Mouse (Mus musculus) urinary bladder, postnatal 14 days (tissue): Measurements from ENCODE around the gene Aldh3b2.
A peak's percentile ranks its signal among the peaks of the same experiment; 100 is the strongest.
"Not testable (repeated sequence)": the region's sequence is repeated elsewhere in the genome, so short reads cannot be mapped to it uniquely, and the experiment has no call there.

Experiments used
- DNase-seq: peaks from one replicate; pipeline ENCODE4 v3.0.0; 2021; ENCODE audit warnings: low spot score

Gene Aldh3b2

DNA sequence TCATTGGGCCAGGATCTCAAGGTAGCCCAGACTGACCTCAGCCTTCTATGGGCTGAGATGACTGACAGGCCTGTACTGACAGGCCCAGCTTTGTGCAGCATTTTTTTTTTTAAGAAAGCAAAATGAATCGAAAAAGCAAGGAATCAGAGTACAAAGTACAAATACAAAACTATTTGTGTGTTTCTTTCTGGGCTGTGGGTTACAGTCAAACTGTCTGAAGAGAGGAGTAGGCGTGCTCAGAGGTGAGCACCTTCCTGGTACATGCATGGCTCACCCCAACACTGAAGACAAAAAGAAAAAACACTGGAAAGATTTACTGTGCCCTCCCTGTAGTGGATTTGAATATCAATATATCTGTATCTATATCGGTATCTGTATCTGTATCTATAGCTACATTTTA is 24.3 kb upstream of the Aldh3b2 start:
- no peak for DNase-seq

DNA sequence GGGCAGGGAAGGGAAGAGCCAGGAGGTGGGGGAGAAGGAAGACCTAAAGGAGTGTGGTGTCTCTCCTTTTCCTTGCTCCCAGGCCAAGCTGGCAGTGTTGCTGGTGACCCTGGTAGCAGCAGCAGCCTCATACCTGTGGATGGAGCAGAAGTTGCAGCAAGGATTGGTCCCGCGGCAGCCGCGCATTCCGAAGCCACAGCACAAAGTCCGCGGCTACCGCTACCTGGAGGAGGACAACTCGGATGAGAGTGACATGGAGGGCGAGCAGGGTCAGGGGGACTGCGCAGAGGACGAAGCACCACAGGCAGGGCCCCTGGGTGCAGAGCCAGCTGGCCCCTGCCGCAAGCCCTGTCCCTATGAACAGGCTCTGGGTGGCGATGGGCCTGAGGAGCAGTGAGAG is 23.6 kb upstream of the Aldh3b2 start:
- no peak for DNase-seq

DNA sequence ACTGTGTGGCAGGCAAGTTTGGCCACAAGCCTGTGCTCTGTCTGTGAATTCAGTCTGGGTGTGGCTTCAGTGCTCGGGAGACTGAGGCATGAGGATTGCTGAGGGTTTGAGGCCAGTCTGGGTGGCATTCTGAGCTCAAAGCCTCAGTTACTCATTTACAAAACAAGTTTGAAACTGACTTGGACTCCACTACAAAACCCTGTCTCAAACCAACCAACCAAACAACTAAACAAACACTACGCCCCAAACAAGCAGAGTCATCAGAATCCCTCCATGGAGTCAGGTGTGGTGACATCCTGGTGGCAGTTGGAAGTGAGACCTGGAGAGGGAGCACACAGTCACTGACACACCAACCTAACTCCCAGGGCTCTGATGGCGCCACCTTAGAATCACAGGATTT is 21.8 kb upstream of the Aldh3b2 start:
- no peak for DNase-seq

DNA sequence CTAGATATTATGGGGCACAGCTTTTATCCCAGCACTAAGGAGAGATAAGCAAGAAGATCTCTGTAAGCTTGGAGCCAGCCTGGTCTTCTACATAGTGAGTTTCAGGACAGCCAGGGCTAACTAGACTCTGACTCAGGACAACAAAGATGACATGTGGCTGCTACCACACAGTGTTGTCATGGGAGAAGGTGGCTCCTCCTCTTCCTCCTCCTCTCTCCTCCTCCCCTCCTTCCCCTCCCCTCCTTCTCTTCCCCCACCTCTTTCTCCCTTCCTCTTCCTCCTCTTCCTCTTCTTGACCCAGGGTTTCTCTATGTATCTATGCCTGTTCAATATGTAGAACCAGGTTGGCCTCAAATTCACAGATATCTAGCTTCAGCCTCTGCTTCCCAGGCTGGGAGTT is 20.7 kb upstream of the Aldh3b2 start:
- no peak for DNase-seq

DNA sequence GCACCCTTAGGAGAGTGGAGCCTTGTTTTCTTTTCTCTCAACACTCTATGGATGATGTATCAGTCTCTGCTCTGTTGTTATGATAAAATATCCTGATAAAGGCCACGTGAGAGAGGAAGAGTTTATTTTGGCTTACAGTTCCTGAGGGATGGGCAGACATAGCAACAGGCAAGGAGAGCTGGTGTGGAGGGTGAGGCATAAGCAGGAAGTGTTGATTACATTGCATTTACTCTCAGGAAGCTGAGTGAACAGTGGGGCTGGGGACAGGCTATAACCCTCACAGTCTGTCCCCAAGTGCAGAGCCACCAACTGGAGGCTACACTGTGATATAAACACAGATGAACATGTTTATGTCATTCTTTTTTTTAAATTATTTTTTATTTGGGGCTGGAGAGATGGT is 20.0 kb upstream of the Aldh3b2 start:
- DNase-seq, result no peak

DNA sequence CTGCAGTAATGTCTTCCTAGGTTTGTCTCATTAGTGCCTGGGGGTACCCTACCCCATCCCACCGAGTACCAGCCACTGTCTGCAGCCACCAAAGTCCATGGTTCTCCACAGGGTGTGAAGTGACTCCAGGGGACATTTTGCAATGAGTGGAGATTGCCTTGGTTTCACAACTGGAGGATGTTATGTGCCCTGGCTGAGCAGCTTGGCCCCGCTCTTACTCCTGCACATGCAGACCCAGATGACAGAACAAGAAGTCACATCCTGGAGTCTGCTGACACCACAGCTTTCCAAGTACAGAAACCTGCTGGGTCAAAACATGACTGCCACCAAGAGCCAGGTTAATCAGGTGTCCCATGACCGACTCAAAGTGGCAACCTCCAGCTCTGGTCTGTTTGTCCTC is 17.1 kb upstream of the Aldh3b2 start:
- DNase-seq, result no peak

DNA sequence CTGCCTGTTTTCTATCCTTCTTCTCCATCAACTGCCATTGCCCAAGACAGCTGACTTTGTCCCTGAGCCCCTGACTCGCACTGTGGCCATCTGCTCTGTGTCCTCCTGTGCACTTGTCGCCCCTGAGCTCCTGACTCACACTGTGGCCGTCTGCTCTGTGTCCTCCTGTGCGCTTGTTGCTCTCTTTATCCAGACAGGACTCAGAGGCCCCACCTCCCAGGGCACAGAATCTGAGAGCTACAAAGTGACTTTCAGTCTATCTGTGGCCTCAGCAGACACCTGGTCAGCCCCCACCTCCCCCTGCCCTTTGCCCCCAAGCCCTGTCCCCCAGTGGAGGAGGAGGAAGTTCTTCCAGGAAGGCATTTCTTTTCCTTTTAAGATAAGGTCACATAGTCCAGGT is 16.3 kb upstream of the Aldh3b2 start:
- no peak for DNase-seq

DNA sequence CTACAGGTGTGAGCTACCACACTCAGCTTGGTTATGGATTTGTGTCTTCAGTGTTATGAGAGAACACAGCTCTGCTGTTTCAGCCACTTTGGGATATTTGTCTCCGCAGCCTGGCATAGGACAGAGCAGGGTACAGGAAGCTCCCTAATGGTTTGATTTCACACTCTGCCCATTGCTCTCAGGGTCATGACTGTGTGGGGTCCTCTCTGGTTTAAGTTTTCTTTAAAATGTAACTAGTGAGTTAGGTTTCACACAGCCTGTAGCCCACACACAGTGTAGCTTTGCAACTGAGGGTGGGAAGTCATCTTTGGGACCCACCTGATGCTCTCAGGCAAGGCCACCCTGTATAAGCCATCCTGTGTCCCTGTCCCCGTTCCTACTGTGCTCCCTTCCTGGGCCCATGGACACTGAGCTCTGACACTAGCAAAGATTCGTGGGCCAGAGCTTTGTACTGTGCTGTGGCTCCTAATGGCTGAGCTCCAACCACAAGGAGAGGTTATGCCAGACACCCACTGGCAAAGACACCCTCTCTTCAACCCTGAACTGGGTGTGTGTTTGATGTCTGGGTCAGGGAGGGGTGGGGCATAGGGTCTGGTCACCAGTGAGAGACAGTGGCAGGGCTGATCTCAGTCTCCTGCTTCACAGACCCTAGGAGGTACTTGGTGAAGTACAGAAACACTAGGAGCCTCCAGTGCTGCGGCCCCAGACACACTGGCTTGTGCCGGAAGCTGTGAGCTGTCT is 14.7 kb upstream of the Aldh3b2 start:
- DNase-seq, result not testable (repeated sequence)

DNA sequence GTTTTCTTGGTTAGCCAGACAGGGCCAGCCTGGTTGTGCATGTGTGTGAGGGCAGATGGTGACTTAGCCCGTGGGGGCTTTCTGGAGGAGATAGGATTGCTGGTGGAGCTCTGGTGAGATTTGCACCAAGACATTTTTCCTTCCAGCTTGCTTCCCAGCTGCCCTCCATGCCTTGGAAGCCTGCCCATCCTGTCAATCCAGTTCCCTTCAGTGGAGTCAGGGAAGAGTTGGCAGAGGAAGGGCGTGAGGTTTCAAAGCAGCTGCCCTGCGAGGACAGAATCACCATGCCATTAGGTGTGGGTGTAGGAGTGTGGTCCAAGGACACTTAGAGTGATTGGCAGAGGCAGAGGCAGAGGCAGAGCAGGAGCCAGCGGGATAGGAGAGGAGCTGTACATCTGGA is 13.7 kb upstream of the Aldh3b2 start, which contains the start of gene Aldh3b3:
Gene Aldh3b3 (plus strand): TSS at position 176 of the 400 bp plus-strand sequence.
- no peak for DNase-seq

DNA sequence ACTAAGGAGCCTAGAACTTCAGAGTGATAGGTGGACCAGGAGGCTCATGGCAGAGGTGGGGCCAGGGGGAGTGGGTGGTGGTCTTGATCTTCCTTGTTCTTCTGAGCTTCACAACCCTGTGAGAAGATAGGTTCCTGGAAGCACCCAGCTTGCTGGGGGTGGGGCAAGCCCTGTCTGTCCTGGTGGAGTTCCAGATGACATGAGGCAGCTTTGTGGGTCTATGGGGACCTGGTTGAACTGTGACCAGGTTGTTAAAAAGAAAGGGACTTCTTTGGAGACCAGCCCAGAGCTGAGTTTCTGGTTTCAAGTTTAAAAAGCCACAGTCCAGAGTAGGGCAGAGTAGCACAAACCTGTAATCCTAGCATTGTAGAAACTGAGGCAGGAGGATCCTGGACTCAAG is 13.1 kb upstream of the Aldh3b2 start:
- DNase-seq, result no peak

DNA sequence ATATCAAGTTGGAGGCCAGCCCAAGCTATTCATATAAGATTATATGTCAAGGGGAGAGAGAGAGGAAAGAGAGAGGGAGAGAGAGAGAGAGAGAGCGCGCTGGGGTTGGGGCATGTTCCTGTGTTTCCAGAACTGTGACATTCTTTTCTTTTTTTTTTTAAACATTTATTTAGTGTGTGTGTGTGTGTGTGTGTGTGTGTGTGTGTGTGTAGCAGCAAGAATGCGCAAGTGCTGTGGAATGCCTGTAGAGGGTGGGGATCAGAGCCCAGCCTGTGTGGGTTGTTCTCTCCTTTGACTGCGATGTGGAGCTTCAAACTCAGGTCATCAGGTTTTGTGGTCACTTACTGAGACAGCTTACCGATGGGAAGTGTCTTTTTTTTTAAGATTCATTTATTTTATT is 11.9 kb upstream of the Aldh3b2 start:
- DNase-seq, result peak; percentile 62

DNA sequence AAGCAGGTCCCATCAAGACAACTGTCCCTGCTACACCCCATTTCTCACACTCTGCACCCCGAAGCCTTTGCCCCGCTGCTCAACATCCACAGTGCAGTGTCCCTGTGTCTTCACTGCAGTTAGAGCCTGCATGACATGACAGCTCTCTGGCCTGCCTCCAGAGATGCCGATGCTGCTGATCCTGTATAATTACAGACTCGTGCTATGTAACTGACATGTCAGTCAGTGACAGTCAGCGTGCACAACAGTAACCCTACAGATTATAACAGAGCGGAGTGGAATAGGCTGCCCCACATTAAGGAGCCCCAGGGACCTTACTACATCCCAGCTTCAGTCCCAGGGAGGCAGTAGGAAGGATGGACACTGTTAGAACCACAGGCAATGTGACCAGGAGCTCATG is 10.3 kb upstream of the Aldh3b2 start:
- DNase-seq, result not testable (repeated sequence)

DNA sequence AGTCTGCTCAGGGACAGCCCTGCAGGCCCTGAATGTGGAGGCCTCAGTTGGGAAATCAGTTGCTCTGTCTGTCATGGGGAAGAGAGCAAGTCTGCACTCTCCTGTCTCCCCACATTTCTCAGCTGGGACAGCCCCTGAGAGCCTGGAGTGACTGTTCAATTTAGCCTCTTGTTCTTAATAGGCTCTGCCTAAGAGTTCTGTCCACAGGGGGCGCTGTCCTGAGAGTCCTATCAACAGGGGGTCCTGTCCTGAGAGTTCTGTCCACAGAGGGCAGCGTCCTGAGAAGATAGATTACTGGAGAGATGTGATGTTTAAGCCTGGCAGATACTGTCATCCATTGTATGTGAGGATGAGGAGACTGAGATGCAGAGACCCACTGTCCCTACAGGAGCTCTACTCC is 9.7 kb upstream of the Aldh3b2 start:
- DNase-seq, result peak; percentile 48

DNA sequence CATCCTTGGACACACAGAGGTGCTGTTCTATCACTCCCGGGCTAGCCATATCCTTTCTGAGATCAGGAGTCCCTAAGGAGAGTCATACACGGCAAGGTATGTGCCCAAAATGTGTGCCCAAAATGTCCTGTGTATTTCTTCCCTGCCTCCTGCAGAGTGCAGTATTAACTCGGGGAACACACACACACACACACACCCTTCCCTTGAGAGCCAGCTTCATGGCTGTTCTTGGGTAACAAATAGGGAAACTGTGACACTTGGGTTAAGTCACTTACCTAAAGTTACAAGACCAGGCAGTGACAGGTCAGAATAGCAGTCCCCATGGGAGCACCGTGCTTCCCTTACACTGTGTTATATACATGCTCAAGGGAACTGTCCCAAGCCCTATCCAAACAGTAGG is 8.1 kb upstream of the Aldh3b2 start:
- DNase-seq, result no peak

DNA sequence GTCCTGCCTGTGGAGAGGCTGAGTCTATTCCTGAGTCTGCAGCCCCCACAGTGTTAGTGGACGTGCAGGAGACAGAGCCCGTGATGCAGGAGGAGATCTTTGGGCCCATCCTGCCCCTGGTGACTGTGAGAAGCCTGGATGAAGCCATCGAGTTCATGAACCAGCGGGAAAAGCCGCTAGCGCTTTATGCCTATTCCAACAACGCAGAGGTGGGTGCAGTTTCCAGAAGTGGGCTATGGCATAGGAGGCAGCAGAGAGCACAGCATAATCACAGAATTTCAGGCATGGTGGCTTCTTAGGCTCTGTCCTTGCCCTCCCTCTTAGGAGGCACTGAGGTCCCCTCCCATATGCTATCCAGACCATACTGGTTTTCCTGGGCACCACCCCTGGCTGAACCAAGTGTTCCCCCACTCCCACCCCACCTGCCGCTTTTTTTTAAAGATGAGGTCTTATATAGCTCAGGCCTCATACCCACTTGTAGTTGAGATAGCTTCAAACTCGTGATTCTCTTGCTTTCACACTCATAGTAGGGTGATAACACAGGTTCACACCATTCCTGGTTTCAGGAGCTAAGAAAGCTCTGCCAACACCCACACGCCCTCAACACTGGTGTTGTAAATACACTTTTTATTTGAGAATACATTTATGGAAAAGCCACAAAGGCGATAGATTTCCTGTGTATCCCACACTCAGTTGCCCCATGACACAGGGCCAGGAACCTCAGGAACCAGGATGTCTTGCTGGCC is 5.6 kb upstream of the Aldh3b2 start:
- DNase-seq, result no peak

DNA sequence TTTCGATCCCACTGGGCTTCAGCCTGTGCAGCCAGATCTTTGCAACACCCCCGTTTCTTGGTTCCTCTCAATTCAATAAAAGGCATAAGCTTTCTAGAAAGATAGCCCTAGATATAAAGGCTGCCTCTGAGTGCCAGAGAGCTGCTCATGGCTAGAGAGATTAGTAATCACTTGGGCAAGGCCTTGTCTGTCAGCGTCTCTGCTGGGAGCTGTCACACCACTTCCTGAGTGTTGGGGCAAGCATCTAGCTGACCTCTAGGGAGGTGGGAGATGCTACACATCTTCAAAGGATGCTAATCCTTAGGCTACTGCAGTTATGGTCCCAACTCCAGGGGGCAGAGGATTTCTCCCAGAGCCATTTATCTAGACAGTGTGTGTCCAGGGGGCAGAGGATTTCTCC is 4.9 kb upstream of the Aldh3b2 start:
- DNase-seq, result no peak

DNA sequence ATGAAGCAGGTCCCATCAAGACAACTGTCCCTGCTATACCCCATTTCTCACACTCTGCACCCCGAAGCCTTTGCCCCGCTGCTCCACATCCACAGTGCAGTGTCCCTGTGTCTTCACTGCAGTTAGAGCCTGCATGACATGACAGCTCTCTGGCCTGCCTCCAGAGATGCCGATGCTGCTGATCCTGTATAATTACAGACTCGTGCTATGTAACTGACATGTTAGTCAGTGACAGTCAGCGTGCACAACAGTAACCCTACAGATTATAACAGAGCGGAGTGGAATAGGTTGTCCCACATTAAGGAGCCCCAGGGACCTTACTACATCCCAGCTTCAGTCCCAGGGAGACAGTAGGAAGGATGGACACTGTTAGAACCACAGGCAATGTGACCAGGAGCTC is 2.5 kb downstream of the Aldh3b2 start:
- DNase-seq, result not testable (repeated sequence)

DNA sequence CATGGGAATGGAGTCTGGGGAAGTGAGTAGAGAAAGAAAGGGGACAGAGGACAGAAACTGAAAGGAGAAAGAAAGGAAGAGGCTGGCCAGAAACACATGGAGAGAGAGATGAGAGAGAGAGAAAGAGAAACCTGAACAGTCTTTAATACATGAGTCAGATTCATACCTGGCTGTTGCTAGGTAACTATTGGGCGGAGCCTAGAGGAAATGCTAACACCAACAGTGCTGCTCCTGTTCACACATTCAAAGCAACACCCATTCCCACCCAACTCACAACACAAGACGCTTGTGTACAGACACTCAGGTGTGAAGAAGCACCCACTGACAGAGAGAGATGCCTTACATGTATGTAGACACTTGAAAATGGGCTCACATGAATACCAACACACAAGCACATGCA is 3.7 kb downstream of the Aldh3b2 start:
- DNase-seq, result no peak

DNA sequence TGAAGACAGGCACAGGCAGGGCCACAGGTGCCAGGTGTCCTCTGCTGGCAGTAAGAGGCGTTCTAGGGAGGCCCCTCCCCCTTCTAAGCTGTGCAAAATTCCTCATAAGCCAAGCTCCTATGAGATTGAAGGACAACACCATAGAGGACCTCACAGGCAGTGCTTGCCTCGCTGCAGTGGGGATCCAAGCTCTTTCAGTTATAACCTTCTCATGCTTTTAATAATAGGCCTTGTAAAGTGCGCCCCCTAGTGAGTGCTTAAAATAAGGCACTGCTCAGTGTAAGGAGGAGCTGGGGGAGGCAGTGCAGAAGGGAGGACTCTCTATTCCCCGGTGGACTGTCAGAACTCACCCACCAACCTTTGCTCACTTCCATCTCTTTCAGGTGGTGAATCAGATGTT is 8.2 kb downstream of the Aldh3b2 start:
- peak; percentile 84 for DNase-seq

DNA sequence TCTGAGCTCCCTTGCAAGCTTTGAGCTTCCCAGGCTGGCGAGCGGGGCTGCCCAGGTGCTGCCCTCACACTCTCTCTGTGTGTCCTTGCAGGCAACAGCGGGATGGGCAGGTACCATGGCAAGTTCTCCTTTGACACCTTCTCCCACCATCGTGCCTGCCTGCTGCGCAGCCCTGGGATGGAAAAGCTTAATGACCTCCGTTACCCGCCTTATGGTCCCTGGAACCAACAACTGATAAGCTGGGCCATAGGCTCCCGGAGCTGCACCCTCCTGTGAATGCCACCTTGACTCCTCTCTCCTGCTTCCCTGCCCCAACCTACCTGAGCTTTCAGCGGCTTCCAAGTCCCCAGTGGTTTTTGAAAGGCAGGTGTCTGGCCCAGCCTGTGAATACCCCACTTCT is 8.8 kb downstream of the Aldh3b2 start:
- no peak for DNase-seq

DNA sequence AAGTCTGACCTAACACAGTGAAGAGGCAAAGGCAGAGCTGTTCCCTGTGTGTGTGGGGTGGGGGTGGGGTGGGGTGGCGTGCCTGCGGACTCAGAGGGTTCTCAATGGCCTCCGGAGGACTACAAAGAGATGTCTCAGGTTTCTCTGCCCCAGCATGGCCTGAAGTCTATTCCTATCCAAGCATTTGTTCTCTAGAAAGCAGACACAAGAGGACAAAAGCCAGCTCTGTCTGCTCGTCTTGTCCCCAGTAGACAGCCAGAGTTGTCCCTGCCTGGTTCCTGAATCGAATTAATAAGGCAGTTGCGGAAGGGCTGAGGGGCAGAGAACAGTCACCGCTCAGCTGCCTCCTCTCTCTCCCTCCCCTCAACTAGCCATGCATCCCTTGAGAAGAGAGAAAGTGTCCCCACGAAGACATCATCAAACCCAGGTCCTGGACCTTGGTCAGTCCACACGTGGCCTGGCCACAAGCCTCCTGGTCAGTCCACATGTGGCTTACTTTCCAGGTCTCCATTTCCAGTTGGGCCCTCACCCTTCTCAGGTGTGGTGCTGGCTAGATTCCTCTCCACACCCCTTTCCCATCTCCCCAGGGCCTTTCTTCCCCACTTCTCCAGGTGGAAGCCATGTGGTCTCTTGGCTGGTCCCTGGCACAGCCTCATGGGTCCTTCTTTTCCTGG is 11.5 kb downstream of the Aldh3b2 start:
- no peak for DNase-seq

DNA sequence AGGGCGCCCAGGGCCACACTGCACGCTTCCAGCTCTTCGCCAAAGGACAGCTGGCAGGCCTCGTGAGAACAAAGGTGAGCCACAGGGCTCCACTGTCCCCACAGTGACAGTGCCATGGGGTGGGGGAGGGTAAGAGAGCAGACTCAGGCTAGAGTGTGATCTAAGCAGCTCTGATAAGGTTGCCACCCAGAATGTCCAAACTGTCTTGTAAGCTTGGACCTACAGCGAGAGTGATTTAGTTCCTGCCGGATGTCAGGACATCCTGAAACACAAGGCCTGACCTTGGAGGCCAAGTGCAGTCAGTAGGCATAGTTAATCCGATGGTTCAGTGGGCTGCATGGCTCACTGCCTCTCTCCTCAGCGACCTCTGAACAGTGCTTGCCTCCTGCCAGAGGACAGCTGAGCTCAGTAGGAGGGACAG is 13.1 kb downstream of the Aldh3b2 start:
- no peak for DNase-seq

DNA sequence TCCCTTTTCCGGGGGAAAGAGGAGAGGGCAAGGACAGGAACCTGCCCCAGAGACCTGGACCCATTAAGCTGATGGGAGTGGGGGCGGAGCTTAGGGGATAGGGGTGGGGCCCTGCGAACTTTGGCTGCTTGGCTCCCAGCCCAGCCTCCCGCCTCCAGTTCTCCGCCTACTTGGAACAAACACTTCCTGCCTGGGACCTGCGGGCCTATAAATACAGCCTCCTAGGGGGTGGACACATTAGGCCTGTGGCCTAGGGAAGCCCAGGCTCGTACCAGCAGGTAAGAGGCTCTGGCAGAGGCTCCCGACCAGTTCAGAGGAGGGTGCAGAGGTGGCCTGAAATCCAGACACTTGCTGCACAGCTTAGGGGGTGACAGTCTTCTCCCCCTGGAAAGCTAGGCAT is 14.2 kb downstream of the Aldh3b2 start, which contains the start of gene Acy3:
Gene Acy3 (plus strand): TSS at position 237 of the 400 bp plus-strand sequence.
- DNase-seq, result peak; percentile 83
